ENCODE assay signal across 8 mouse cellular contexts in the genomic region with DNA sequence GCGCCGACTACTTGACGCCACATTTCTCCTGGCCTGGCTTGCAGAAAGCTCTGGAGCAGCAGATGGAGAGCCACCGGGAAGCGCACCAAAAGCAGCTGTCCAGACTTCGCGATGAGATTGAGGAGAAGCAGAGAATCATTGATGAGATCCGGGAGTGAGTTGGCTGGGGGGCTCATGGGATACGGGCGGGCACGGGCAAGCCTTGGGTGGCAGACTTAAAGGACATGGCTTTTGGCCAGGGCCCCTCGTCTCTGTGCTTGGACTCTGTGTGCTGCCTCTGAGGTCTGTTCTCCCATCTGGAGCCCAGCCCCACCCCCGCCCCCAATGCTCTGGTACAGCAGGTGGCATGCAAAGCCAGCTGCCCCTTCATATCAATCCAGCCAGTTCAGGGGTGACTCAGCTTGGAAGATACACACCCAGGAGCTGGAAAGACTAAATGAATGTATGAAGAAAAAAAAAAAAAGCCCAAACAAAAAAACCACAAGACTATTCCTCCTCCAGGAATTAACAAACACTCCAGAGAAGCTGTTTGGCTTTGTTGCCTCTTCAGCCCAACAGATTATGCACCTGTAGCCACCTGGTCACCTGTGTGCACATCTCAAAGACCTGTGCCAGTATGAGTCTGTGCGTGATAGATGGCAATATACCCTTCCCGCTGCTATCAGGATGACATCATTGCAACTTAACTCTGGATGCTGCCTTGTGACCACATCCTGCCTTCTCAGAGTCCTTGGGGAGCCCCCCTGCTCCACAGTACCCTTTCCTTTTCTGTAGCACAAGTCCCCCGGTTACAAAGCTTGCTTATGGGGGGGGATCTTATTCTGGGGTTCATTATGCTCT. TPM values are rescaled to one million over a fixed set of nuclear protein-coding genes. Genes with fewer than 3 reads are reported as not detected.
DNase-seq lines count a peak whose midpoint lies in the region; ATAC-seq lines count a peak whose summit lies in the region.

No protein-coding gene starts in this region.

- H3K4me1 ChIP-seq in kidney, embryonic 16.5 days (ENCODE audit: insufficient read depth, low read length), result peaks cover 44% of the 10 kb centered on the region

- H3K9ac ChIP-seq in kidney, embryonic 16.5 days (replicated peaks; ENCODE audit: low read length), result no peak overlapping the region

- H3K4me2 ChIP-seq in kidney, embryonic 16.5 days (replicated peaks; ENCODE audit: low read depth, low read length), result no peak overlapping the region

- peak overlapping the region; percentile 39; the same call in 1 of the 2 replicates for H3K27ac ChIP-seq in kidney, embryonic 16.5 days (ENCODE audit: low read length)

- no peak for ATAC-seq in kidney, embryonic 16.5 days (ENCODE audit: low FRiP score, low TSS enrichment)

- intact Hi-C loops in left cerebral cortex, postnatal 10 days (cut with DNase I), result no loop called here

- DNase-seq in kidney, postnatal 14 days, result no peak
- peak; percentile 77 to 81 for DNase-seq in cerebellum, postnatal 14 days
- peak; percentile 51 to 62 for DNase-seq in left cerebral cortex, postnatal 10 days (ENCODE audit: extremely low spot score in 1 of 2, low spot score in 2 of 2)
- DNase-seq in right cerebral cortex, postnatal 4 days, result peak; percentile 61
- DNase-seq in yolk sac, embryonic 10.5 days (ENCODE audit: low spot score), result no peak
- no peak for DNase-seq in gastrocnemius, postnatal 25 days
- no peak for DNase-seq in adrenal gland, adult (ENCODE audit: inconsistent age in 2 of 2, low spot score in 1 of 2)

- H3K4me3 ChIP-seq in kidney, embryonic 16.5 days (ENCODE audit: low read length), result no peak overlapping the region

- H3K36me3 ChIP-seq in kidney, embryonic 16.5 days (ENCODE audit: insufficient read depth, low read length), result no peaks in the 10 kb centered on the region

- H3K9me3 ChIP-seq in kidney, embryonic 16.5 days (ENCODE audit: low read length), result no peaks in the 10 kb centered on the region

- no peaks in the 10 kb centered on the region for H3K27me3 ChIP-seq in kidney, embryonic 16.5 days (ENCODE audit: insufficient read depth, low read length)

- WGBS in kidney, embryonic 16.5 days, result 76% methylated on average over 16 of the region's 16 CpGs

RNA-seq across cellular contexts. Expression of a gene that starts 45.4 kb away (rescaled TPM):
- 11.7 and 12.3 TPM in 2 replicates for polyA plus RNA-seq in kidney, embryonic 16.5 days (2015; fragmentation: Nextera tagmentation; extraction: Ambion mirVana)
- total RNA-seq in left cerebral cortex, postnatal 10 days (2021), result 10 to 100 TPM; 18.3 to 20.5 TPM
- total RNA-seq in gastrocnemius, postnatal 25 days (2021), result not detected

Comparison
In these comparisons a context has a peak if more than half of its experiments do, and no peak if none do; other contexts are left out.
1. DNase-seq: peak in cerebellum, postnatal 14 days (2 of 2), left cerebral cortex, postnatal 10 days (2 of 2) and right cerebral cortex, postnatal 4 days (single experiment); none in kidney, postnatal 14 days (single experiment), yolk sac, embryonic 10.5 days (single experiment), gastrocnemius, postnatal 25 days (single experiment) and adrenal gland, adult (0 of 2).
2. RNA of a gene that starts 45.4 kb away (total RNA-seq): 18.3 to 20.5 TPM in left cerebral cortex, postnatal 10 days; not detected in gastrocnemius, postnatal 25 days; every median in the first group is over 10 times any median in the second.